Mouse (Mus musculus) forebrain, embryonic 15.5 days (tissue): ENCODE data around the gene Nfkbie. TPM values are rescaled to one million over a fixed set of nuclear protein-coding genes. Genes with fewer than 3 reads are reported as not detected.

ENCODE experiments used
- ATAC-seq: fragments of 200-750 bp; cut with Nextera tagmentation; replicated peaks from 2 replicates; pipeline ENCODE4 v1.8.0; 2017; ENCODE audit warnings: mild to moderate bottlenecking, moderate TSS enrichment, moderate library complexity
- H3K27ac ChIP-seq: fragments of 300-500 bp; sonication (generic); replicated peaks from 2 replicates; pipeline ENCODE4 v1.5.1; 2015; ENCODE audit warnings: mild to moderate bottlenecking, inconsistent platforms
- H3K27me3 ChIP-seq: fragments of 300-500 bp; sonication (generic); 2 replicates; pipeline ENCODE4 v1.6.1; 2015; ENCODE audit warnings: inconsistent platforms
- H3K36me3 ChIP-seq: fragments of 300-500 bp; sonication (generic); 2 replicates; pipeline ENCODE4 v1.6.1; 2015; ENCODE audit warnings: mild to moderate bottlenecking, inconsistent platforms
- H3K4me1 ChIP-seq: fragments of 300-500 bp; sonication (generic); 2 replicates; pipeline ENCODE4 v1.6.1; 2015; ENCODE audit warnings: inconsistent platforms
- H3K4me2 ChIP-seq: fragments of 300-500 bp; sonication (generic); replicated peaks from 2 replicates; pipeline ENCODE4 v1.6.1; 2015; ENCODE audit warnings: mild to moderate bottlenecking, inconsistent platforms
- H3K4me3 ChIP-seq: fragments of 300-500 bp; sonication (generic); 2 replicates; pipeline ENCODE4 v1.5.1; 2015; ENCODE audit warnings: mild to moderate bottlenecking, inconsistent platforms
- H3K9ac ChIP-seq: fragments of 300-500 bp; sonication (generic); replicated peaks from 2 replicates; pipeline ENCODE4 v1.6.1; 2015; ENCODE audit warnings: mild to moderate bottlenecking, inconsistent platforms
- H3K9me3 ChIP-seq: fragments of 300-500 bp; sonication (generic); 2 replicates; pipeline ENCODE4 v1.6.1; 2016; ENCODE audit warnings: inconsistent platforms
- WGBS: fragments of 180-500 bp; shearing (Covaris S2); methylation state at CpG from one replicate; pipeline ENCODE4 v1.1.7; 2015; ENCODE audit warnings: mixed read lengths; 5-methylcytosine and 5-hydroxymethylcytosine counted together
- polyA plus RNA-seq: library from polyadenylated mRNA; unstranded; fragments of >200 nt; fragmentation: Nextera tagmentation; extraction: Ambion mirVana; gene quantifications from 2 replicates; pipeline ENCODE4 v1.2.1, GENCODE M21; 2015

Nfkbie gene
- polyA plus RNA-seq, 1 experiment from 2014 or later = 4.6 TPM

DNA sequence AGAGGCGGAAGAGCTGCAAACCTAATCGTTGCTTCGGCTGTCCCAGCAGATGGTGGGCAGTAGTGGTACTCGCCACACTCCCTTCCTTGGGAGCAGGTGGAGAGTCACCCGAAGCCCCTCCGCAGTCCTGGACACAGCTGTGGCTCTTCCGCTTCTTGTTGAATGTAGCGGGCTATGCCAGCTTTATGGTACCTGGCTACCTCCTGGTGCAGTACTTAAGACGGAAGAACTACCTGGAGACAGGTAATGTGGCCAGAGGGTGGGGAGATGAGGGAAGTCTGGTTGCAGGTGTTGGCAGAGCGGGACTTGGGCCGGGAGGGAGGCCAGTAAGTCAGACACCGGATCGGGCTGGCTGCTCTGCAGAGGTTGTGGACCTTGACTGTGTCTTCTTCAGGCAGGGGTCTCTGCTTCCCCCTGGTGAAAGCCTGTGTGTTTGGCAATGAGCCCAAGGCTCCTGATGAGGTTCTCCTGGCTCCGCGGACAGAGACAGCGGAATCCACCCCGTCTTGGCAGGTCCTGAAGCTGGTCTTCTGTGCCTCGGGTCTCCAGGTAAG is 9.1 kb downstream of the Nfkbie start:
- Histone ChIP-seq H3K4me3 (peak overlapping the region; percentile 89), H3K9me3 (no peaks in the 10 kb centered on the region), H3K36me3 (peaks cover 40% of the 10 kb centered on the region), H3K9ac (peak overlapping the region; percentile 94), H3K27ac (peak overlapping the region; percentile 86), H3K27me3 (no peaks in the 10 kb centered on the region), H3K4me1 (peaks cover 31% of the 10 kb centered on the region), H3K4me2 (peak overlapping the region; percentile 98)
- whole genome bisulfite sequencing = 7% methylated on average over 18 of the region's 18 CpGs
- ATAC-seq = no peak

DNA sequence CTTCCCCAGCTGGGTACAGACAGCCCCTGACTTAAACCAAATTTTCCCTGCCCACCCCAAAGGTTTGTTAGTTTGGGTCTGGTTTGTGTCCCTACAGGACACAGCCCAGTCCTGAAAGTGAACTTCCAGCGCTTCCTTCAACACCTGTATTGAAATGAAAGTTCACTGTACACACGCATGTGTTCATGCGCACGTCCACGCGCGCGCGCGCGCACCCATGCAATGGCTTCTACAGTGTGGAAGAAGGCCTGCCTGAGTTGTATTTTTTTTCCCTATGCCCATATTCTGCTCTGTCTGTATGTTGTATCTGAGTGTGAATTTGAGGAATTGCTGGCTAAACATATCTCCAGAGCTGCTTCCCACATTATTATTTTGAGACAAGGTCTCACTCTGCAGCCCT is 9.6 kb downstream of the Nfkbie start:
- Histone ChIP-seq H3K27ac (no peak overlapping the region), H3K4me3 (peak overlapping the region; percentile 89)

DNA sequence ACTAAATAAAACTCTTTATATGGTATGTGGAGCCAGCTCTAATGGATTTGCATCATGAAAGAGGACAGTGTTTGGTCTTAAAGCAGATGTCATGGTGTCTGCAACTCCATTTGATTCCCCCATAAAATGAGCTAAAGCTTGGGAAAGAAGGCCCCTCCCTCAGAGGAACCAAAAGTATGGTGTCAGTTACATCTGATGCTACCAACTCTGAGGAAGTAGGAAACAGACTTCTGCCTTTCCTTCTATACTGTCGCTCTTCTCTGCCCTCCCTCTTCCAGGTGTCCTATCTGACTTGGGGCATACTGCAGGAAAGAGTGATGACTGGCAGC is 10.5 kb downstream of the Nfkbie start:
- no peak overlapping the region for H3K4me2 ChIP-seq
- peaks cover 54% of the 10 kb centered on the region for H3K36me3 ChIP-seq
- H3K9me3 ChIP-seq = no peaks in the 10 kb centered on the region
- 77% methylated on average over 1 of the region's 1 CpGs for WGBS
- H3K27me3 ChIP-seq = no peaks in the 10 kb centered on the region
- H3K4me1 ChIP-seq = peaks cover 44% of the 10 kb centered on the region
- H3K9ac ChIP-seq = no peak overlapping the region
- ATAC-seq = no peak
- no peak overlapping the region for H3K27ac ChIP-seq
- no peak overlapping the region for H3K4me3 ChIP-seq

More for the DNA sequence above, 9.6 kb downstream of the Nfkbie start:
- peaks cover 35% of the 10 kb centered on the region for H3K4me1 ChIP-seq
- peaks cover 45% of the 10 kb centered on the region for H3K36me3 ChIP-seq
- H3K9me3 ChIP-seq = no peaks in the 10 kb centered on the region
- WGBS = 93% methylated on average over 11 of the region's 11 CpGs
- H3K4me2 ChIP-seq = peak overlapping the region; percentile 98
- peak overlapping the region; percentile 94 for H3K9ac ChIP-seq
- H3K27me3 ChIP-seq = no peaks in the 10 kb centered on the region
- ATAC-seq = no peak

DNA sequence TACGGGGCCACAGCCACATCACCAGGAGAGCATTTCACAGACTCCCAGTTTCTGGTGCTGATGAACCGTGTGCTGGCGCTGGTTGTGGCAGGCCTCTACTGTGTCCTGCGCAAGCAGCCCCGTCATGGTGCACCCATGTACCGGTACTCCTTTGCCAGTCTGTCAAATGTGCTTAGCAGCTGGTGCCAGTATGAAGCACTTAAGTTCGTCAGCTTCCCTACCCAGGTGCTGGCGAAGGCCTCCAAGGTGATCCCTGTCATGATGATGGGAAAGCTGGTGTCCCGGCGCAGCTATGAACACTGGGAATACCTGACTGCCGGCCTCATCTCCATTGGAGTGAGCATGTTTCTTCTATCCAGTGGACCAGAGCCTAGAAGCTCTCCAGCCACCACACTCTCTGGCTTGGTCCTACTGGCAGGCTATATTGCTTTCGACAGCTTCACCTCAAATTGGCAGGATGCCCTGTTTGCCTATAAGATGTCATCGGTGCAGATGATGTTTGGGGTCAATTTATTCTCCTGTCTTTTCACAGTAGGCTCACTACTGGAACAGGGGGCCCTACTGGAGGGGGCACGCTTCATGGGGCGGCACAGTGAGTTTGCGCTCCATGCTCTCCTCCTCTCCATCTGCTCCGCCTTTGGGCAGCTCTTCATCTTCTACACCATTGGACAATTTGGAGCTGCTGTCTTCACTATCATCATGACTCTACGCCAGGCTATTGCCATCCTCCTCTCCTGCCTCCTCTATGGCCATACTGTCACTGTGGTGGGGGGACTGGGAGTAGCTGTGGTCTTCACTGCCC is 11.1 kb downstream of the Nfkbie start:
- no peak for ATAC-seq
- peaks cover 50% of the 10 kb centered on the region for H3K4me1 ChIP-seq
- H3K4me2 ChIP-seq = no peak overlapping the region
- H3K9ac ChIP-seq = no peak overlapping the region
- no peaks in the 10 kb centered on the region for H3K27me3 ChIP-seq
- no peak overlapping the region for H3K4me3 ChIP-seq
- H3K9me3 ChIP-seq = no peaks in the 10 kb centered on the region
- 0 out of 2 replicates have a peak overlapping the region, but pooled peaks have one; percentile 8 for H3K27ac ChIP-seq
- peaks cover 59% of the 10 kb centered on the region for H3K36me3 ChIP-seq
- WGBS = 63% methylated on average over 18 of the region's 18 CpGs

DNA sequence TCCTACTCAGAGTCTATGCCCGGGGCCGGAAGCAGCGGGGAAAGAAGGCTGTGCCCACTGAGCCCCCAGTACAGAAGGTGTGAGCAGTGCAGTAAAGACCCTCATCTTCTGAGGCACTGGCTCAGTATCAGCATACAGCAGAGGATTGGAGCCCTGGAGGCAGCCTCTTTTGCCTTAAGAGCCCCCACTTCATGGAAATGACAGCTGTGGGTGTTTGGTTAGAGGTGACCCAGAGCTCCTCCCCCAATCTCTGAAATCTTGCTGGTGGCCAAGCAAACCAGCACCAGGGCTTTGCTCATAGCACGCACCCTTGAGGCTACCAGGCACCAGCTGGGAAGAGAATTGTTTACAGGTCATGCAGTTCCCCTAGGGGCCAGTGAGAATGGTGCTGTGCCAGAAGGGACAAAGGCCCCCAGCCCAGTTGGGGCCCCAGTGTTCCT is 11.7 kb downstream of the Nfkbie start:
- Histone ChIP-seq H3K4me2 (no peak overlapping the region), H3K9me3 (no peaks in the 10 kb centered on the region), H3K4me3 (no peak overlapping the region), H3K27ac (0 out of 2 replicates have a peak overlapping the region, but pooled peaks have one; percentile 8), H3K27me3 (no peaks in the 10 kb centered on the region), H3K36me3 (peaks cover 61% of the 10 kb centered on the region), H3K9ac (no peak overlapping the region), H3K4me1 (peaks cover 55% of the 10 kb centered on the region)
- no peak for ATAC-seq
- 24% methylated on average over 4 of the region's 4 CpGs for WGBS

DNA sequence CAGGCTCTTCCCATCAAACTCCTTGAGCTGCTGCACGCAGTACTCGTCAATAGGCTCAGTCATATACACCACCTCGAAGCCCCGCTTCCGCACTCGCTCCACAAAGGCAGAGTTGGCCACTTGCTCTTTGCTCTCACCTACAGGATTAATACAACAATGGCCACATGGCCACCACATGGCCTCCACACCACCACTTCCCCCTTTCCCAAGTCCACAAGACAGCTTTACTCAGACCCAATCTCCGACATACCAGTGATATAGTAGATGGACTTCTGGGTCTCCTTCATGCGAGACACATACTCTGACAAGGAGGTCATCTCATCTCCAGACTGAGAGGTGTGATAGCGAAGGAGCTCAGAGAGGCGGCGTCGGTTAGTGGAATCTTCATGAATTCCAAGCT is 13.5 kb downstream of the Nfkbie start:
- no peak overlapping the region for H3K4me3 ChIP-seq
- 86% methylated on average over 12 of the region's 12 CpGs for WGBS
- H3K9ac ChIP-seq = no peak overlapping the region; the same call in 1 of the 2 replicates
- H3K4me1 ChIP-seq = peaks cover 55% of the 10 kb centered on the region
- no peak overlapping the region; the same call in 1 of the 2 replicates for H3K27ac ChIP-seq
- H3K9me3 ChIP-seq = no peaks in the 10 kb centered on the region
- no peaks in the 10 kb centered on the region for H3K27me3 ChIP-seq
- no peak for ATAC-seq
- H3K36me3 ChIP-seq = peaks cover 61% of the 10 kb centered on the region
- no peak overlapping the region for H3K4me2 ChIP-seq

DNA sequence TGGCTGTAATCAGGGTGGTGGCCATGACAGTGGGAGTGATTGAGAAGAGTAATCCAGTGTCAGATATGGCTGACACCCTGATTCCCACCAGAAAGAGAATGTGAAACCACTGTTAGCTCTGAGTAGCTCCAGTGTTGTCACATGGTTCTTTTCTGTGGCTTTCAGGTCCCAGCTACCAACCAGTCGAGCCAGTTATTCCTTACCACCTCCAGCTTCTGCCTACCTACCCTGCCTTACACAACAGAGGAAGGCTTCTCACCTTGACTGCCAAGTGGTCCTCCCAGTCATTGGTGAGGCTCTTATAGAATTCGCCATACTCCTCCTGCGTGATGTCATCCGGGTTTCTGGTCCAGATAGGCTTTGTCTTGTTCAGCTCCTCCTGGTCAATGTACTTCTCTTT is 14.5 kb downstream of the Nfkbie start:
- Histone ChIP-seq H3K9ac (no peak overlapping the region), H3K4me2 (no peak overlapping the region), H3K9me3 (no peaks in the 10 kb centered on the region), H3K27ac (no peak overlapping the region), H3K4me1 (peaks cover 55% of the 10 kb centered on the region), H3K4me3 (no peak overlapping the region), H3K36me3 (peaks cover 61% of the 10 kb centered on the region), H3K27me3 (no peaks in the 10 kb centered on the region)
- no peak for ATAC-seq
- WGBS = 77% methylated on average over 4 of the region's 4 CpGs

DNA sequence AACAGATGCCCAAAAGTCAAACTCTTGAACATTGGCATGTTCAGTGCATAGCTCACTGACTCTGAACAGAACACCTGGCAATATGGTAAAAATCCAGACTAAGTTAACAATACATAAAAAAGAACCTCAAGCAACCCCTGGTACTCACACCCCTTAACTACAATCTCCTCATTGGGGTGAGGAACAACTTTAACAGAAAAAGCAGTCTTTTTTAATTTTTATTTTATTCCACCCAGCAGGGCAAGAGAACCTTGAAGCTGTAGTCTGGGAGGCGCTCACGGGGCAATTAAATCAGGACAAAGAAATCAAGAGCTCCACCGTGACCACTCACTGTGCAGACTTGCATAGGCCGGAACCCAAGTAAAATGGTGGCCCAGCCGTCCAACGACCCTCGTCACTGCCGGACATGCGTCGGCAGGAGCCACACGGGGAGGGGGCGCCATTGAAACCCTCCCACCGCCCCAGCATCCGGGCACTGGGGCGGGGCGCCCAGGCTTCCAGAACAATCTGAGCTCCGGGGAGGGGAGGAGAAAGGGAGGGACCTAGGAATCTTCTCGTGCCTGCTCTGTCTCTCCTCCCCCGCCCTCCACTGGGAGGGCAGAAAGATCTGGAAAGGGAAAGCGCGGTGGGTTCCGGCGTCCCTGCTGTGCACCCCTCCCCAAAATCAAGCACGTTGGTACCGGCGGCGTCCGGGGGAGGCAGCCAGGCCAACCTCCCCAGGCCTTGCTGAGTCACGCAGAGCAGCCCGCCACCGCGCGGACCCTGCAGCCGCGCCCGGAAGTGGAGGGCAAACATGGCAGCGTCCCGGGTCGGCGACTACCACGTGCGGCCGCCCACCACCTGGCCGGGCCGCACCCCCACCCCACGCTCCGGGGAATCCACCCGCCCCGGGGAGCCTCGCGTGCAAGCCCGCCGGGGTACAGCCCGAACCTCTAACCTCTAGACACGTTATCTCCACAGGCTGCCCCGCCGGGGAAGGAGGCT is 16.9 kb downstream of the Nfkbie start:
- Histone ChIP-seq H3K36me3 (peaks cover 44% of the 10 kb centered on the region), H3K27ac (peak overlapping the region; percentile 100), H3K4me2 (peak overlapping the region; percentile 95), H3K4me3 (peak overlapping the region; percentile 89), H3K4me1 (peaks cover 41% of the 10 kb centered on the region), H3K9me3 (no peaks in the 10 kb centered on the region), H3K27me3 (no peaks in the 10 kb centered on the region), H3K9ac (peak overlapping the region; percentile 95)
- peak; percentile 51 for ATAC-seq
- WGBS = under 1% methylated on average over 57 of the region's 57 CpGs

DNA sequence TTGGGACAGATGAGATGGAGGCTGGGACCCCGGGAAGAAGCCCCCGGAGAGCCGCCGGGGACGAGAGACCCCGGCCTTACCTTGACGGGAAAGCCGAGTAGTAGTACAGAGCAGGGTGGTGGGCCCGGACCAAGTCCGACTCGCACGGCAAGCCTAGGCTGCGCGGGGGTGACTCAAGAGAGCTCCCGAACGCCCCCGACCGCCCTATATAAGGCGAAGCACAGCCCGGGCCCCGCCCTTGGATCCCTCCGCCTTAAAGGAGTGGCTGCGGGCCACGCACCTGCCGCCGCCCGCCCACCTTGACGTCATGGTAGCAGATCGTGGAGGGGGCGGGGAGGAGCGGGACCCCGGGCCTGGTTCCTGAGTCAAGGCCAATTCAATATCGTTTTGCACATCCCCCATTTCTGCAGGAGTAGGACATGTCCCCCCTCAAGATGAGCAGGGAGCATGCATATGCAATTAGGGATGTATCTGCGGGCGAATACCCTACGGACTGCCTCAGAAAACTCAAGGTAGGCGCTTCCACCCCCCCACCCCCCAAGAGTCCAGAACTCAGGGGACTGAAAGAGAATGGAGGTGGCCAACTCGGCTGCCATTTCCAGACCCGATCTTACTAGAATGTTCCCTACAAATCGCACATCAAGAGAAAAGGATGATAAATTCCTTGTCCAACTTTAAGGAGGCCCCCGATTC is 17.7 kb downstream of the Nfkbie start, which contains the start of gene Hsp90ab1:
Hsp90ab1 (minus strand) TSS at position 185 of the 693 bp plus-strand sequence.
- Histone ChIP-seq H3K9ac (peak within 1 kb of the TSS; percentile 95), H3K36me3 (peaks cover 35% of the 10 kb centered on the region), H3K27ac (peak within 1 kb of the TSS; percentile 100), H3K27me3 (no peaks in the 10 kb centered on the region), H3K4me3 (peak within 1 kb of the TSS; percentile 89), H3K4me2 (peak within 1 kb of the TSS; percentile 95), H3K4me1 (peaks cover 37% of the 10 kb centered on the region), H3K9me3 (no peaks in the 10 kb centered on the region)
- peak; percentile 79 for ATAC-seq
- under 1% methylated on average over 41 of the region's 41 CpGs for WGBS

DNA sequence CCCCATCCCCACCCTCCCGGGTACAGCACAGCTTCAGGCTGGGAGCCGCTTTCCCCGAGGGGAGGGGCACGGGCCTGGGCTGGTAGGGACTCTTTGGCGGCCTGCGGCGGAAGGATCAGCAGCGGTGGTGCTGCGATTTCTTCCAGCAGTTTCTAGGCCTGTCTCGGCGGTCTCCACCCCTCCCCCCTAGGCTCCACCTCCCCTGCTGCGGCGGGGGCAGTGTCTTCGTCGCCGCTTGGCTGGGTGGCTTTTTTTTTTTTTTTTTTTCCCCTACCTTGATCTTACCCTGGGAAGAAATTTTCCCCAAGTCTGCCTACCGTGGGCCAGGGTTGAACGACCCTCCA is 18.2 kb downstream of the Nfkbie start:
- H3K9ac ChIP-seq = peak overlapping the region; percentile 95
- H3K27me3 ChIP-seq = no peaks in the 10 kb centered on the region
- under 1% methylated on average over 18 of the region's 18 CpGs for WGBS
- H3K9me3 ChIP-seq = no peaks in the 10 kb centered on the region
- ATAC-seq = peak; percentile 72
- peak overlapping the region; percentile 89 for H3K4me3 ChIP-seq
- peaks cover 37% of the 10 kb centered on the region for H3K4me1 ChIP-seq
- H3K36me3 ChIP-seq = peaks cover 30% of the 10 kb centered on the region
- peak overlapping the region; percentile 95 for H3K4me2 ChIP-seq
- peak overlapping the region; percentile 100 for H3K27ac ChIP-seq

DNA sequence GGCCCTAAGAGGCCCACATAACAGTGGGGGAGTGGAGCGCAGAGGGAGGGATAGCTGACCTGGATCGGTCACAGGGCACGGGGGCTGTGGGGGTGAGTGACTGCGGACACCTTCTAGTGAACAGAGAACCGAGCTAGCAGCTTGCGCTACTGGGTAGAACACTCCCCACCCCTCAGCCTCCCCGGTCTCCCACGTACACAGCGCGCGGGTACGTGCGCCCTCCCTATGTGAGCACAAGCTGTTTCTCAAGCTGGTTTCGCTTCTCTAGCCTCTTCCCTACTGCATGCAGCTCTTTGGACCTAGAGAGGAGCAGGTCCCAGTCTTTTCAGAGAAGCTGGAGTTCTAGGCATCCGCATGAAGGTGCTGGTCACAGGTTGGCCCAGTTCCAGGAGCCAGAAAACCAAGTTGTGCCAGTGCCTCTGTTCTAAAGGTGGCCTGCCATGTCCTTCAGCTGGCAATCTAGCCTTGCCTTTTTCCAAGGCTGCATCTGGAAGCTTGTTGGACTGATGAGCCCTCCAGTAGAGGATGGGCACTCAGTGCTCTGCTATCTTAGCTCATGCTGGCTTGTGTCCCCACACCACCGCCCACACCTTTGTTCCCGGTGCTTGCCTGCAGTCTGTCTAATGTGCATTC is 18.7 kb downstream of the Nfkbie start:
- Histone ChIP-seq H3K36me3 (peaks cover 25% of the 10 kb centered on the region), H3K9ac (peak overlapping the region; percentile 95), H3K4me3 (peak overlapping the region; percentile 89), H3K4me2 (peak overlapping the region; percentile 95), H3K9me3 (no peaks in the 10 kb centered on the region), H3K27me3 (no peaks in the 10 kb centered on the region), H3K27ac (peak overlapping the region; percentile 100), H3K4me1 (peaks cover 37% of the 10 kb centered on the region)
- peak; percentile 81 for ATAC-seq
- WGBS = 1% methylated on average over 17 of the region's 17 CpGs
